Mouse (Mus musculus) midbrain, embryonic 11.5 days (tissue): Measurements from ENCODE around the gene Slc20a1. TPM values are rescaled to one million over a fixed set of nuclear protein-coding genes. Genes with fewer than 3 reads are reported as not detected.
A peak's percentile ranks its signal among the peaks of the same experiment; 100 is the strongest.

ENCODE experiments used
- ATAC-seq: fragments of 200-750 bp; cut with Nextera tagmentation; 2 replicates; pipeline ENCODE4 v1.8.0; 2017; ENCODE audit warnings: moderate TSS enrichment, moderate library complexity; ENCODE audit not compliant: low FRiP score
- DNase-seq: peaks from one replicate; pipeline ENCODE4 v3.0.0; 2015; ENCODE audit warnings: low spot score; ENCODE audit errors: missing footprints
- H3K27ac ChIP-seq: fragments of 300-500 bp; sonication (generic); 2 replicates; pipeline ENCODE4 v1.5.1; 2014; ENCODE audit warnings: low read depth, low read length
- H3K27me3 ChIP-seq: fragments of 300-500 bp; sonication (generic); 2 replicates; pipeline ENCODE4 v1.6.1; 2014; ENCODE audit warnings: mild to moderate bottlenecking, low read length, moderate library complexity, mixed read lengths; ENCODE audit not compliant: control insufficient read depth, insufficient read depth
- H3K36me3 ChIP-seq: fragments of 300-500 bp; sonication (generic); 2 replicates; pipeline ENCODE4 v1.6.1; 2014; ENCODE audit warnings: mild to moderate bottlenecking, low read length, moderate library complexity, mixed read lengths; ENCODE audit not compliant: control insufficient read depth, insufficient read depth
- H3K4me1 ChIP-seq: fragments of 300-500 bp; sonication (generic); 2 replicates; pipeline ENCODE4 v1.6.1; 2014; ENCODE audit warnings: low read length; ENCODE audit not compliant: control insufficient read depth, insufficient read depth
- H3K4me2 ChIP-seq: fragments of 300-500 bp; sonication (generic); 2 replicates; pipeline ENCODE4 v1.6.1; 2014; ENCODE audit warnings: mild to moderate bottlenecking, moderate library complexity
- H3K4me3 ChIP-seq: fragments of 300-500 bp; sonication (generic); 2 replicates; pipeline ENCODE4 v1.5.1; 2014; ENCODE audit warnings: low read depth, low read length
- H3K9ac ChIP-seq: fragments of 300-500 bp; sonication (generic); 2 replicates; pipeline ENCODE4 v1.6.1; 2014; ENCODE audit warnings: low read length
- H3K9me3 ChIP-seq: fragments of 300-500 bp; sonication (generic); 2 replicates; pipeline ENCODE4 v1.6.1; 2016; ENCODE audit warnings: low read length; ENCODE audit not compliant: control insufficient read depth
- WGBS: fragments of 180-500 bp; shearing (Covaris S2); extraction: QIAGEN DNeasy Blood & Tissue Kit; methylation state at CpG from one replicate; pipeline ENCODE4 v1.1.7; 2014; 5-methylcytosine and 5-hydroxymethylcytosine counted together
- polyA plus RNA-seq: library from polyadenylated mRNA; unstranded; fragments of >200 nt; fragmentation: Nextera tagmentation; extraction: Ambion mirVana; gene quantifications from 2 replicates; pipeline ENCODE4 v1.2.1, GENCODE M21; 2014

Slc20a1 gene
- polyA plus RNA-seq, 1 experiment from 2014 or later = 62.5 TPM

- 52% methylated on average over 9 of the region's 9 CpGs for WGBS
Observed at GRCm38 (mm10) chr2:129243786-129244185, 45.2 kb downstream of the Slc20a1 start.

GRCm38 (mm10) chr2:129244446-129245120 lies 46.0 kb downstream of the Slc20a1 start:
- Histone ChIP-seq H3K9ac (no peak overlapping the region), H3K27me3 (no peaks in the 10 kb centered on the region), H3K27ac (no peak overlapping the region), H3K36me3 (no peaks in the 10 kb centered on the region), H3K4me2 (no peak overlapping the region), H3K4me1 (no peaks in the 10 kb centered on the region), H3K9me3 (no peaks in the 10 kb centered on the region), H3K4me3 (no peak overlapping the region)
- peak; percentile 81 for DNase-seq
- 91% methylated on average over 20 of the region's 20 CpGs for WGBS
- no peak for ATAC-seq

More at GRCm38 (mm10) chr2:129243786-129244185, 45.2 kb downstream of the Slc20a1 start:
- H3K4me3 ChIP-seq = no peak overlapping the region
- no peaks in the 10 kb centered on the region for H3K4me1 ChIP-seq
- no peak overlapping the region for H3K27ac ChIP-seq
- H3K36me3 ChIP-seq = no peaks in the 10 kb centered on the region
- DNase-seq (peak; percentile 65), ATAC-seq (no peak)
- H3K9me3 ChIP-seq = no peaks in the 10 kb centered on the region
- no peak overlapping the region for H3K9ac ChIP-seq
- H3K27me3 ChIP-seq = no peaks in the 10 kb centered on the region
- H3K4me2 ChIP-seq = no peak overlapping the region

GRCm38 (mm10) chr2:129245618-129246017 lies 47.1 kb downstream of the Slc20a1 start:
- peak; percentile 51 for DNase-seq
- ATAC-seq = no peak

GRCm38 (mm10) chr2:129246436-129246835 lies 47.9 kb downstream of the Slc20a1 start:
- Histone ChIP-seq H3K4me1 (no peaks in the 10 kb centered on the region), H3K9me3 (no peaks in the 10 kb centered on the region), H3K27me3 (no peaks in the 10 kb centered on the region), H3K9ac (no peak overlapping the region), H3K4me2 (no peak overlapping the region), H3K4me3 (no peak overlapping the region), H3K36me3 (no peaks in the 10 kb centered on the region), H3K27ac (no peak overlapping the region)
- no peak for DNase-seq
- ATAC-seq = no peak
- 90% methylated on average over 7 of the region's 7 CpGs for WGBS

More at GRCm38 (mm10) chr2:129245618-129246017, 47.1 kb downstream of the Slc20a1 start:
- H3K4me3 ChIP-seq = no peak overlapping the region
- no peak overlapping the region for H3K9ac ChIP-seq
- WGBS = 69% methylated on average over 5 of the region's 5 CpGs
- H3K4me1 ChIP-seq = no peaks in the 10 kb centered on the region
- no peaks in the 10 kb centered on the region for H3K27me3 ChIP-seq
- H3K36me3 ChIP-seq = no peaks in the 10 kb centered on the region
- H3K4me2 ChIP-seq = no peak overlapping the region
- no peaks in the 10 kb centered on the region for H3K9me3 ChIP-seq
- no peak overlapping the region for H3K27ac ChIP-seq

GRCm38 (mm10) chr2:129246924-129247323 lies 48.4 kb downstream of the Slc20a1 start:
- no peaks in the 10 kb centered on the region for H3K9me3 ChIP-seq

GRCm38 (mm10) chr2:129247707-129248121 lies 49.1 kb downstream of the Slc20a1 start:
- Histone ChIP-seq H3K9ac (no peak overlapping the region), H3K4me3 (no peak overlapping the region), H3K27me3 (no peaks in the 10 kb centered on the region), H3K9me3 (no peaks in the 10 kb centered on the region), H3K4me1 (no peaks in the 10 kb centered on the region), H3K27ac (no peak overlapping the region), H3K36me3 (no peaks in the 10 kb centered on the region), H3K4me2 (no peak overlapping the region)
- no peak for ATAC-seq
- DNase-seq = no peak
- WGBS = 88% methylated on average over 7 of the region's 7 CpGs

More at GRCm38 (mm10) chr2:129246924-129247323, 48.4 kb downstream of the Slc20a1 start:
- no peak overlapping the region for H3K4me2 ChIP-seq
- 94% methylated on average over 12 of the region's 12 CpGs for WGBS
- no peaks in the 10 kb centered on the region for H3K36me3 ChIP-seq
- H3K9ac ChIP-seq = no peak overlapping the region
- no peak overlapping the region for H3K4me3 ChIP-seq
- H3K27ac ChIP-seq = no peak overlapping the region
- H3K27me3 ChIP-seq = no peaks in the 10 kb centered on the region
- H3K4me1 ChIP-seq = no peaks in the 10 kb centered on the region
- DNase-seq (no peak), ATAC-seq (no peak)

- Histone ChIP-seq H3K4me1 (no peaks in the 10 kb centered on the region), H3K27ac (no peak overlapping the region), H3K36me3 (no peaks in the 10 kb centered on the region), H3K27me3 (no peaks in the 10 kb centered on the region; the same call in 1 of the 2 replicates), H3K9ac (no peak overlapping the region), H3K9me3 (no peaks in the 10 kb centered on the region), H3K4me3 (no peak overlapping the region), H3K4me2 (no peak overlapping the region)
- ATAC-seq (no peak), DNase-seq (peak; percentile 74)
- 70% methylated on average over 1 of the region's 1 CpGs for WGBS
Observed at GRCm38 (mm10) chr2:129249321-129249720, 50.8 kb downstream of the Slc20a1 start.

- no peaks in the 10 kb centered on the region for H3K36me3 ChIP-seq
- no peaks in the 10 kb centered on the region for H3K4me1 ChIP-seq
- H3K4me2 ChIP-seq = no peak overlapping the region
- H3K4me3 ChIP-seq = no peak overlapping the region
- no peaks in the 10 kb centered on the region for H3K9me3 ChIP-seq
- no peak for ATAC-seq
- peak; percentile 61 for DNase-seq
- H3K9ac ChIP-seq = no peak overlapping the region
- WGBS = 91% methylated on average over 19 of the region's 19 CpGs
- no peak overlapping the region for H3K27ac ChIP-seq
- no peaks in the 10 kb centered on the region; the same call in 1 of the 2 replicates for H3K27me3 ChIP-seq
Observed at GRCm38 (mm10) chr2:129252836-129253630, 54.5 kb downstream of the Slc20a1 start.

- Histone ChIP-seq H3K4me3 (no peak overlapping the region), H3K36me3 (no peaks in the 10 kb centered on the region), H3K4me1 (no peaks in the 10 kb centered on the region), H3K9me3 (no peaks in the 10 kb centered on the region), H3K27me3 (no peaks in the 10 kb centered on the region; the same call in 1 of the 2 replicates), H3K4me2 (no peak overlapping the region), H3K9ac (no peak overlapping the region), H3K27ac (no peak overlapping the region)
- 64% methylated on average over 2 of the region's 2 CpGs for WGBS
- no peak for ATAC-seq
- DNase-seq = no peak
Observed at GRCm38 (mm10) chr2:129253631-129253970, 55.0 kb downstream of the Slc20a1 start.
